Mouse (Mus musculus) adrenal gland, adult (tissue): ENCODE measurements around the gene Mdn1.

Source experiments
- DNase-seq, 2 experiments: peaks; one replicate each; pipeline ENCODE4 v3.0.0; 2022 to 2023; ENCODE audit warnings: low spot score in 1 of 2; ENCODE audit not compliant: inconsistent age in 2 of 2

The Mdn1 gene

GRCm38 (mm10) chr4:32779996-32780395 is 123.1 kb downstream of the Mdn1 start:
- no peak for DNase-seq

- DNase-seq = no peak
These were observed 130.2 kb downstream of the Mdn1 start for GRCm38 (mm10) chr4:32787110-32787509.

- DNase-seq = no peak
These were observed 132.1 kb downstream of the Mdn1 start for GRCm38 (mm10) chr4:32789020-32789419.

- DNase-seq = no peak
These were observed 142.1 kb downstream of the Mdn1 start for GRCm38 (mm10) chr4:32798976-32799375.

- peak; percentile 84 to 96 for DNase-seq
These were observed 143.2 kb downstream of the Mdn1 start, which contains the start of gene Lyrm2 for GRCm38 (mm10) chr4:32799966-32800576. Gene Lyrm2 (plus strand): TSS chr4:32800253.

GRCm38 (mm10) chr4:32800577-32801170 is 143.8 kb downstream of the Mdn1 start:
- no peak for DNase-seq

- no peak for DNase-seq
These were observed 160.6 kb downstream of the Mdn1 start for GRCm38 (mm10) chr4:32817478-32817877.

GRCm38 (mm10) chr4:32820676-32821075 is 163.8 kb downstream of the Mdn1 start:
- DNase-seq = no peak

- DNase-seq = no peak
These were observed 167.3 kb downstream of the Mdn1 start for GRCm38 (mm10) chr4:32824254-32824653.
